Mouse (Mus musculus) kidney, postnatal 25 days (tissue): ENCODE data around the gene Rasgef1c.

Experiments
- DNase-seq, 2 experiments: peaks; one replicate each; pipeline ENCODE4 v3.0.0; 2021; ENCODE audit warnings: mixed read lengths in 2 of 2

The Rasgef1c gene

GRCm38 (mm10) chr11:50026521-50027090, 125.0 kb downstream of the Rasgef1c start:
- DNase-seq: no peak

- no peak for DNase-seq
Measured at GRCm38 (mm10) chr11:50028416-50028815, 126.8 kb downstream of the Rasgef1c start.
